Mouse (Mus musculus): ENCODE results near the gene Liph. TPM values are rescaled to one million over a fixed set of nuclear protein-coding genes. Genes with fewer than 3 reads are reported as not detected.
A peak's percentile ranks its signal among the peaks of the same experiment; 100 is the strongest.
"Not testable (repeated sequence)": the region's sequence is repeated elsewhere in the genome, so short reads cannot be mapped to it uniquely, and the experiment has no call there.

The Liph gene
- total RNA-seq (2014; fragmentation: Nextera tagmentation): 0.53 TPM in 1 of 2 replicates, not detected in the other
- total RNA-seq (2017): not detected in 2 replicates

DNA sequence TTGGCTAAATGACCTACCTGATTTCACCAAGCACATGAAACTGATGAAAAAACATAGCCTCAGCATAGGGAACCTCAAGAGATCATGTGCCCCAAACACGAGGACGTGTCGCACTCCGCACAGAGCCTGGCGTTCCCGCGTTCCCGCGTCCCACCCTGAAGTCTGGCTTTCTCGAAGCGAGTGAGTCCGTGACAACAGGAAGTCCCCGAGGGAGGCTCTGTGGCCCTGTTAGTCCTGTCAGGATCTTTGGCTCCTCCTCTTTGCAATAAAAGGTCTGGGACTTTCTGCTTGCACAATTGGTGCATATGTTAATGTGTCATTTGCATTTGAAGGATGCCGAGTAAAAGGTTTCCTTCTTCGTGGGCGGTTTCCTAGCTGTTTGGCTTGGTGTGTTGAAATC is at the start of gene Liph:
Gene Liph (minus strand): TSS at position 360 of the 400 bp plus-strand sequence.
- ATAC-seq (replicated peaks; ENCODE audit: poor library complexity, severe bottlenecking): peak; percentile 91

DNA sequence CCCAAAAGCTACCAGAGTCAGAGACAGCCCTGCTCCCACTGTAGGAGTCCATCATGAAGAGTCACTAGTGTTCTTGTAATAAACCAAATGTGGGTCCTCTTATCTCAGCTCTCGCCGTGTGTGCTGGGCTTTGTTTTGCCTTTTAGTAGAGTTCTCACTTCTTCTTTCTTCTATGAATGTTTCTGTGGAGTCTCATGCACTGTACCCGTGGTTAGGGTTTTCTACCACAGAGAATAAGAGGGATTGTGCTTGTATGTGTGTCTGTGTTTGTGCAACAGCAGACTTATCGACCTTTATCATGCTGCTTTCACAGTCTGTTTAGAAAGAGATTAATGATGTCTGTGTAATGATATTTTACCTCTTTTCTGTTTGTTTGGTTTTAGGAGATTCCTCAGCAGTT is 48.4 kb upstream of the Liph start:
- peak; percentile 77 for ATAC-seq (replicated peaks; ENCODE audit: poor library complexity, severe bottlenecking)

DNA sequence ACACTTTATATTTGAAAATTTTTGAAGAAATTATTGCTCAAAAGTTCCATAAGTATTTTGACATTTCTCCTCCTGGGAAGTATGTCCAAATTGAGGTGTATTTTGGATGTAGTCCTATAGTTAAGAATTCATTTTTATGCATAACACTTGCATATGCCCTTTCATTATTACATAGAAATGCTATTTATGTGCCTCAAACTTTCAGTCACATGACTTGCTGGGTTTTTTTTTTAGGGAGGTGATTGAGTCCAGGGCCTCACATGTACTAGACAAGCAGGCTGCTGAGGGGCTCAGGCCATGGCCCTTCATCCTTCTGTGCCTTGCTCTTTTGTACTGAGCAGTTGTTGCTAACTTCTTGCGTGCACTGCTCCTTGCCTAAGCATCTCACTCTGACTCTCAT is 44.5 kb upstream of the Liph start:
- ATAC-seq (replicated peaks; ENCODE audit: poor library complexity, severe bottlenecking): no peak

DNA sequence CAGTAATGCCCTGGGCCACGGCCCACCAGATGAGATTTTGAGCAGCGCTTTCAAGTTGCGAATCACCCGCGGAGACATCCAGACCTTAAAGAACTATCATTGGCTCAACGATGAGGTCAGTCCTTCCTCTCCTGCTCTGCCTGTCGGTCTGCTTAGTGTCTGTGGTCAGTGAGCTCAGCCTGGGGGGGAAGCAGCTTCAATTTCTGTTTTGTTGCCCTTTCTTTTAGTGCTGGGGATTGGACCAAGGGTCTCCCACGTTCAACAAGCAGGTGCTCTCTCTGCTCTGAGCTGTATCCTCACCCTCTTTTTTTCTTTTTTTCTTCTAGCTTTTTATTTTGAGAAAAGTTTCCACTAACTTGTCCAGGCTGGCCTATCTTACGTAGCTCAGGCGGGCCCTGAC is 43.1 kb upstream of the Liph start:
- ATAC-seq (replicated peaks; ENCODE audit: poor library complexity, severe bottlenecking): no peak

DNA sequence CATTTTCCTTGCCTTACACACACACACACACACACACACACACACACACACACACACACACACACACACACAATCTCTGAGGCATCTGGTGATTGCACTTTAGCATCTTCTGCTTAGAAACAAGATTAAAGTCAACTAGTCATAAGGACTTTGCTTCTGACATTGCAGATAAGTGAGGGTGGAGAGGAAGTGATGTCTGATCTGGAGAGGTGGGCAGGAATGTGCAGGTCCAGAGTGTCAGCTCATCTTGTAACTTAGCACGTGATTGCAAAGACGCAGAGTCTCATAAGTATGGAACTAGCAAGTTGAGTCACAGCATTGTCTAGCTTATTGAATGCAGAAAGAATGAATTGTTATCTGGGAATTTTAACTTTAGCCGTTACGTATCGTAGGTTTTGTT is 32.0 kb upstream of the Liph start:
- ATAC-seq (replicated peaks; ENCODE audit: poor library complexity, severe bottlenecking): no peak

DNA sequence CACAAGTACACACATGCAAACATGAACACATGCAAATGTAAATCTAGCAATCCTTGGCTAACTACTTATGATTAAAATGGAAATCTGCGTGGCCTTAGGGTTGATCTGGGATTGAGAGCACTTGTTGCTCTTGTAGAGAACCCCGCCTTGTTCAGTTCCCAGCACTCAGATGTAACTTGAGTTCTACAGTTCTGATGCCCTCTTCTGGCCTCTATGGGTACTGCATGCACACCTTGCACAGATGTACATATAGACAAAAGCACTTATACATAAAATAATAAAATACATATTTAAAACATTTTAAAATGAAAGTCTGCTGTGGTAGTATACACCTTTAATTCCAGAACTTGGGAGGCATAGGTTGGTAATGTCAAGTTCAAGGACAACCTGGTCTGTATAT is 26.7 kb upstream of the Liph start:
- no peak for ATAC-seq (replicated peaks; ENCODE audit: poor library complexity, severe bottlenecking)

DNA sequence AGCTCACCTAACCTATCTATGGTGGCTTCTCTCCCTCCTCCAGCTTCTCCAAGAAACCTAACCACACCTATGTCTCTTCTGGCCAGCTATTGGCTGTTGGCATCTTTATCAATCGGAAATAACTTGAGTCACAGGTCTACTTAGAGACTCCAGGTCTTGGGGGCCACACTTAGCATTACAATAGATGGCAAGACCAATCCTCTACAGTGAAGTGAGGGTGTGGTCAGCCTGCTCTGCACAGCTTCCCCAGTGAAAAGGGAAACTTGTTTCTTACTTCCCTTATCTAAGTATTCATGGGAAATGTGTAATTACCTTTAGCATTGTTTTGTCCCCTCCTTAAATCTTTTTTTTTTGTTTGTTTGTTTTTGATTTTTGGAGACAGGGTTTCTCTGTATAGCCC is 20.1 kb upstream of the Liph start:
- peak; percentile 71 for ATAC-seq (replicated peaks; ENCODE audit: poor library complexity, severe bottlenecking)

DNA sequence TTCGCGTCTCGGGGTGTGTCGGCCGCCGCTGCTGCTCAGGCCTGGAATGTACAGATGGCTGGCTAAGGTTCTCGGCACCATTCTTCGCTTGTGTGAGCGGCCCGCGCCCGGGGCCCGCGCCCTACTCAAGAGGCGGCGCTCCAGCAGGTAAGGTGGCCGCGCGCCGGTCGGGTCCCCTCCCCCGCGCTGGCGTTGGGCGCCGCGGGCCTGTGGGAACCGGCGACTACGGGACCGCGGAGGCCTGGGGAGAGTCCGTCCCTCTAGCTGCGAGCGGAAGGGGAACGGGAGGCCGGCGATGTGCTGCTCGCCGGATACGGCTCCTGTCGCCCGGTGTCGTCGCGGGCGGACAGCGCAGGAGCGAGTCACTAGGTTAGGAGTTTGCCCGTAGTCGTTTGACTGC is 14.1 kb upstream of the Liph start:
- ATAC-seq (replicated peaks; ENCODE audit: poor library complexity, severe bottlenecking): peak; percentile 38

DNA sequence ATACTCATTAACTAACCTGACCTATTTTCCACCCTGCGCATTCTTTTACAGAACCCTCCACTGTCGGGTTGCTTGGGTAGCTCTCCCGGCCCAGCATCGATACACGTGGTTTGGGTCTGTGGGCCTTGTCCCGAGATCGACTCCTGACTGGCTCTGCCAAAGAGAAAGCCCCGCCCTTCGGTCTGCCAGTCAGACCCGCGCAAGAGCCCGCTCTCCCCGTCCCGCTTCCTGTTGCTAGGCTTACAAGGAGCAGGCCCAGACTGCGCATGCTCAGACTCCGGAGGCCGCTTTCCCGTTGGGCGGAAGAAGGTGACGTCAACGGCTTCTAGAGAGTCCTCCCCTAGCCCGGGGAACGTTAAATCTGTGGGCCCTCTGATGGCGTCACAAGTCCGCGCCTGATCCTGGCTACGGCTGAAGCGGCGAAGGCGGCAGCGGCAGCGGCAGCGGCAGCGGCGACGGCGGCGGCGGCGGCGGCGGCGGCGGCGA is 13.7 kb upstream of the Liph start, which contains the start of gene Senp2:
Gene Senp2 (plus strand): TSS at position 386 of the 486 bp plus-strand sequence.
- ATAC-seq (replicated peaks; ENCODE audit: poor library complexity, severe bottlenecking): peak; percentile 98

DNA sequence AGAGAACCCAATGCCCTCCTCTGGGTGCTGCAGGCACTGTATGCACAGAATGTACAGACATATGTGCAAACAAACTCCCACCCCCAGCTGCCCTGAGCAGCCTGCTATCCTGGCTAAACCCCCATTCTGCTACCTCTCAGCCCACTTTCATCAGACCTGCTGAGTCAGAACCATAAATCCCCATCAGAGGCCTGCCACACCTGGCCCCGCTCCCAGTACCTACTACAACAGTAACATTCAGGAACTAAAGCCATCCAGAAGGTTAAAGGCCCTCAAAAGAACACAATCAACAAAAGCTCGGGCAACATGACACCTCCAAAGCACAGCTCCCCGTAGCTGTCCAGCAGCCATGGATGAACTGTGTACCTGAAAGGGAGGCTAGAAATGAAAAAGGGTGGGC is 6.1 kb upstream of the Liph start:
- ATAC-seq (replicated peaks; ENCODE audit: poor library complexity, severe bottlenecking): no peak

DNA sequence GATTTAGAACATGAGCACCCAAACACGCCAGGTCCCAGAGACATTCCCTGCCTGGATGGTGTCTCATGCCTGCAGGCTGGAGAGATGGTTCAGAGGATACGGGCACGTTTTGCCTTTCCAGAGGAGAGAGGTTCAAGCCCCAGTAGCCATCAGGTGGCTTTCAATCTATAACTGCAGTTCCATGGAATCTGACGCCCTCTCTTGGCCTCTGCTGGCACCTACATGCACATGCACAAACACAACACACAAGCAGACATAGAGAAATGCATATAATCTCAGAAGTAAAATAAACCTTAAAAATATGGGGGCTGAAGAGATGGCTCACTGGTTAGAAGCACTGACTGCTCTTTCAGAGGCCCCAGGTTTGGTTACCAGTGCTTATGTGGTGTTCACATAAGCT is 5.7 kb upstream of the Liph start:
- no peak for ATAC-seq (replicated peaks; ENCODE audit: poor library complexity, severe bottlenecking)

DNA sequence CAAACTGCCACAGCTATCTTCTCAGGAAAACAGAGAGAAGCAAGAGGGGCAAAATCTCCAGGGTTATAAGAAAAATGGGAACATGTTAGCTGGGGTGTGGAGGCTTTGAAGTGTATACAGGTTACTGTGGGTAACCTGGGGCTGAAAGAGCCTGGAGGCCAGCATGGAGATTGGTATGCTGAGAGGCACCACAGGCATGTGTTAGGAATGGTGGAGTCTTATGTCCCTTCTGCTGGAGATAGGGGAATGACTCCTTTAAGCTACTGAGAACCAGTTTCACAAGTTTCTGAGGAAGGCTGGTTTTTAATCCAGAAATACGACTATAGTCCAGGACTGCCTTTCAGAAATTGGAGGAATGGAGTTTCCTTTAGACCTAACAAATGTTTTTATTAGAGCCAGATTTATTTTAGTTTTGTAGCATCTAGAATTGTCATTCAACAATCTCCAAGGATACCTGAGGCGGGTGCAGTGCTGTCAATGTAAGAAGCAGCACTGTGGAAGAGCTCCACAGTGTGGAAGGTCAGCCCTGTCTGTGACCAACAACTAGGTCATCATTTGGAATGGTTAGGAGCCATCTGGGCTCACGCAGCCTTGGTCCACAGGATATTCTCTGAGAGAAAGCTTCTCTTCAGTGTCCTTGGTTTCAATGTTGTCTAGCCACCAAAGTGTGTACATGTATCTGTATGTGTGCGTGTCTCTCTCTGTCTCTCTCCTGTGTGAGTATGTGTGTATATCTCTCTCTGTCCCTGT is 4.7 kb upstream of the Liph start:
- ATAC-seq (replicated peaks; ENCODE audit: poor library complexity, severe bottlenecking): no peak

DNA sequence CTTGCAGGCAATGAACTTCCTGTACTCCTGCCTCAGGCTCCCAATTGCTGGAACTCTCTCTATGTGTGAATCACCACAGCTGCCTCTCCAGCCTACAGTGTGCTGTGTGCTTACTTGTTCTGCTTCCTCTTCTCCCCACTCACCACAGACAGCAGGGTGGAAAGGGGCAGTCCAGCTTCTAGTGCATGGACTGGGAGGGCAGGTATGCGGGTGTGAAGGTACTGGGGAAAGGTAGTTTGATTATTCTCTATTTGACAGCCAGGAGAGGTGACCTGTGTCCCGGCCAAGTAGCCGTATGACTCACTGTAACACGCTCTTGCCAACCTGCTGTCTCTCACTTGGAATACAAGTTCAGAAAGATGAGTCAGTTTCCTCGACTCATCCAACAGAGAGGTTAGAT is 2.6 kb upstream of the Liph start:
- 0 out of 2 replicates have a peak, but pooled peaks have one; percentile 28 for ATAC-seq (replicated peaks; ENCODE audit: poor library complexity, severe bottlenecking)

DNA sequence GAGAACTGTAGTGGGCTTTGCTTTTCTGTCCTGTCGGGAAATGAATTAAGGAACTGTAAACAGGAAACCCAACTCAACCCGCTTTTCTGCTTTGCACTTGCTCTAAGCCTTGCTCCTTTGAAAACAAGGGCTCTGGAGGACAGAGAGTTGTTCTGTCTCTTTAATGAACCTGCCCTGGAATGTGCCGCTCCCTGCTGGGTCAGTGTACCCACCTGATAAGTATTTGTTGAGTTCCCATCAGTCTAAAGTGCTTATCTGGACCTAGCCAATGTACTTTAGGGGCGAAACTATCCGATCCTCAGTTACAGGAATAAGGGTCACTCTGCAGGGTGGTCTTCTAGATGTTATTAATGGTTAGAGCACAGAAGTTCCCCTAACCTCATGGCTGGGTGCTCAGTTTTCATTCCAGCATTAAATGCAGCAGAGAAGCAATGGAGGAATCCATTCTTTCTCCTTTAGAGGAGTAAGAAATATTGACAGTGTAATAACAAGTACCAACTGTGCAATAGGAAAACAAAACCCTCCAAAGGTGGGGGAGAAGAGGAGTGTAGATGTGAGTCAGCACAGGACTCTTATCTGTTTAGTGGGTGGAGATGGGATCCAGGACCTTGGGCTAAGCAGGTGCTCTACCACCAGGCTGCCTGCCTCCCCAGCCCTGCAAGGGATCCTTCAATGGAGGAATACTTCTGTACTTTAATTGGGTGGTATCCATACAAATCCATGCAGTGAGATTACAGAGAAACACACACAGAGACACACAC is 1.6 kb upstream of the Liph start:
- ATAC-seq (replicated peaks; ENCODE audit: poor library complexity, severe bottlenecking): no peak

DNA sequence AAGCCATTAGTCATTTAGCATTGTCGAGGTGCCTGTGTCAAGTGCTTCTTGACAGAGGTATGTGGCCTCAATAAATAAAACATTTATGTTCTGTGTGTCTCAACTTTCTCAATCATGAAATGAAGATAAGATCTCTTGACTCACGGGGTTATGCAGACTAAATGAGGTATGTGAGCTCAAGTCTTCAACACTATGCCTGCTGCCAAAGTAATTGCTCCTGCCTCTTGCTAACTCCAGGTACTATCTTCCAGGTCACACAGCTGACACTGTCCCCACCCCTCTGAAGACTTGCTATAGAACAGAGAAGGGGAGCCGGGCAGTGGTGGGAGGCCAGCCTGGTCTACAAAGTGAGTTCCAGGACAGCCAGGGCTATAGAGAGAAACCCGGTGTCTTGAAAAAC is 939 bp upstream of the Liph start:
- ATAC-seq (replicated peaks; ENCODE audit: poor library complexity, severe bottlenecking): no peak

DNA sequence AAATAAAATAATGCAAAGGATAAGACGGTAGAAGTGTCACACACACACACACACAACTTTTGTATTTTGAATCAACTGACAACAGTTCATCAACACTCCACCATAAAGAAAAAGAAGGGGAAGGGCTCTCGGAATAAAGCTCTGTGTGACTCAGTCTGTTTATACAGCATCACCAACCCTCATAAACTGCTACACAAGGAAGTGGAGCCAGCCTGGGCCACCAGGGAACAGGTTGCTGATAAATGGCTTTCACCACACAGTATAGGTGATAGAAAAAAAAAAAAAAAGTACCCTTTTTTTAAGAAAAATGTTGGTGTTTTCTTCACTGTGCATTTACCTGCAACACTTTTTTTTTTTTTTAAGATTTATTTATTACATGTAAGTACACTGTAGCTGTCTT is 3.7 kb downstream of the Liph start:
- no peak for ATAC-seq (replicated peaks; ENCODE audit: poor library complexity, severe bottlenecking)

DNA sequence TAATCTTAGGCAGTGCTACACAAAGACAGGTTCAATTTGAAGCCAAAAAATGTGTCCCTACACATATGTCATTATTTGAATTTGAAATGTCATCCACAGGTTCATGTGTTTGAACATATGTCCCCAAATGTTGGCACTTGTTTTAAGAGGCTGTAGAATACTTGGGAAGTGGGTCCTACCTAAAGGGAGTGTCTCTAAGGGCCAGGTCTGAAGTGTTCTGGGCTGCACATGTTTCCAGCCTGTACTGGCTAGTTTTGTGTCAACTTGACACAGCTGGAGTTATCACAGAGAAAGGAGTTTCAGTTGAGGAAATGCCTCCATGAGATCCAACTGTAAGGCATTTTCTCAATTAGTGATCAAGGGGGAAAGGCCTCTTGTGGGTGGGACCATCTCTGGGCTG is 4.6 kb downstream of the Liph start:
- ATAC-seq (replicated peaks; ENCODE audit: poor library complexity, severe bottlenecking): not testable (repeated sequence)

DNA sequence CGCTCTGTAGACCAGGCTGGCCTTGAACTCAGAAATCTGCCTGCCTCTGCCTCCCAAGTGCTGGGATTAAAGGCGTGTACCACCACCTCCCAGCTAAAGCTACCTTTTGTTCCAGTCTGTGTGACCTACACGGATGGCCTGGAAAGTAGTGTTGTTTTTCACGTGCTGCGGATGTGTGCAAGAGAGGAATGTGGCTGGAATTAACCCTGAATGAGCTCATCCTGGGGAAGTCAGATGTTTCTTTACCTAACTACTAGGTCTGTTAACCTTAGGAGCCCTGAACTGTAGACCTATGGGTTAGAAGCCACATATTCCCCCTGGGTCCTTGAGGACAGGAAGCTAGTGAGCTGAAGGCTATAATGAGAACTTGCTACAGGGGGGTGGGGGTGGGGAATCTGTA is 7.5 kb downstream of the Liph start:
- no peak for ATAC-seq (replicated peaks; ENCODE audit: poor library complexity, severe bottlenecking)

DNA sequence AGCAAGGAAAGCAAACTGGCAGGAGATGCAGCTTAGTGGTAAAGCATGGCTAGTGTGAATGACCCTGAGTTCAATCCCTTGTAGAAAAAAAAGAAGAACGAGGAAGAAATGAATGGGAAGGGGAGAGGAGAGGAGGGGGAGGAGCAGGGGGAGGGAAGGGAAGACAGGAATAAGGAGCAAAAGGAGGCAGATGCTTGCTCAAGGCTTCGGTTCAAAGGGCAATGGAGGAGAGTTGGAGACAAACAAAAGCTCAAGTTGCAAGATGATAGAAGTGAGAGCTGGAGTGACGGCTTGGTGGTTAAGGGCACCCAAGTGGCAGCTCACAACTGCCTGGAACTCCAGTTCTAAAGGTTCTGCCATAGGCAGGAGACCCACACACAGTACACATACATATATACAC is 9.3 kb downstream of the Liph start:
- no peak for ATAC-seq (replicated peaks; ENCODE audit: poor library complexity, severe bottlenecking)

DNA sequence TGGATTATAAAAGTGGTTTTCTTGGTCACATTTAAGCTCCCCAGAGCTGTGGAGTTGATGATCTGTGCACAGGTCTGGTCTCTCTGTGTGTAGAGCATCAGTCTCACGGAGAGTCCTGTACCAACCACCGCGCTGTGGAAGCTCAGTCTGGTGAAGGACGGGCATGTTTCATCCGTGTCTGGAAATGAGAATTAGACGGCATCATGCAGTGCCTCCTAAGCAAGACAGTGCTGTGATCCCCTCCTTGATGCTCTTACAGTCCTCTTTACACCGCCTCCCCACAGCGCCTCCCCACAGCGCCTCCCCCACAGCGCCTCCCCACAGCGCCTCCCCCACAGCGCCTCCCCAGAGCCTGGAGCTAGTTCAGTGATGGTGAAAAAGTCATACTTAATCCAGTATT is 11.4 kb downstream of the Liph start:
- no peak for ATAC-seq (replicated peaks; ENCODE audit: poor library complexity, severe bottlenecking)

DNA sequence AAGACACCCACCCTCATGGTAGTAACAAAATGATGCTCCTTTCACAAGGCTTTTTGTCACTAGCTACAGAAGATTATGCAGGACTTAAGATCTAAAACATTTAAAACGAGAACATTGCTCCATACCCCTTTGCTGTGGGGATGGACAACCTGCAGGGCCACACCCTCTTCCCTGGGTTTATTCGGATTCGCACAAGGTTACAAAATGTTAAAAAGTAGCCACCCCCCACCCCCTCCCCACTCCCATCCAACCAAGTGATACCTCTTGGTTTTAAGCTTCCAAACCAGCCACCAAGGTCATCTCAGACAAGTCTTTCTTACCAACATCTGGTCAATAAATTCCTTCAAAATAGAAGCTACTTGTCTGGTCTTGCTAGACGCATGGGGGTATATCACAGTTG is 11.9 kb downstream of the Liph start:
- no peak for ATAC-seq (replicated peaks; ENCODE audit: poor library complexity, severe bottlenecking)

DNA sequence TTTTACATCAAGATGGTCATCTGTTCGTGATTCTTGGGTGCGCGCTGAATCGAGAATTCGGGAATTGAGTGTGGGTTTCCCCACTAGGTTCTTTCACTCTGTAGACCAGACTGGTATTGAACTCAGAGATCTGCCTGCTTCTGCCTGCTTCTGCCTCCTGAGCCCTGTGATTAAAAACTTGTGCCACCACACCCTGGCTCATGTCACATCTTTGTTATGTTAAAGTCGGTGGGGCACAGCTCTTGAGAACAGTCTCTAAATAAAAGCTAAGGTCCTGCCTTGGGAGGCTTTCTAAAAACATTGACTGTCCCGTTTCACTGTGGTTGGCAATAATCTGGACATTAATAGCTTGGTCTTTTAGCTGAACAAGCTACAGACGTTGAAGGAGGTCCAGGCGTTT is 12.3 kb downstream of the Liph start:
- no peak for ATAC-seq (replicated peaks; ENCODE audit: poor library complexity, severe bottlenecking)
